Mouse (Mus musculus) limb, embryonic 14.5 days (tissue): Measurements from ENCODE around the gene 1700013G24Rik. TPM values are rescaled to one million over a fixed set of nuclear protein-coding genes. Genes with fewer than 3 reads are reported as not detected.

ENCODE experiments used
- ATAC-seq: fragments of 200-750 bp; cut with Nextera tagmentation; 2 replicates; pipeline ENCODE4 v1.8.0; 2017; ENCODE audit warnings: low read depth, moderate number of reproducible peaks, moderate TSS enrichment; ENCODE audit not compliant: low FRiP score
- DNase-seq: peaks from one replicate; pipeline ENCODE4 v3.0.0-alpha.2; 2015; ENCODE audit warnings: low spot score
- H3K27ac ChIP-seq: fragments of 300-500 bp; sonication (generic); replicated peaks from 2 replicates; pipeline ENCODE4 v1.5.1; 2014; ENCODE audit warnings: low read depth, mild to moderate bottlenecking, low read length, moderate library complexity, mixed read lengths
- H3K27me3 ChIP-seq: fragments of 300-500 bp; sonication (generic); 2 replicates; pipeline ENCODE4 v1.6.1; 2014; ENCODE audit warnings: low read length, mixed read lengths; ENCODE audit not compliant: control insufficient read depth, insufficient read depth
- H3K36me3 ChIP-seq: fragments of 300-500 bp; sonication (generic); 2 replicates; pipeline ENCODE4 v1.6.1; 2014; ENCODE audit warnings: mild to moderate bottlenecking, low read length, moderate library complexity, mixed read lengths; ENCODE audit not compliant: control insufficient read depth, insufficient read depth
- H3K4me1 ChIP-seq: fragments of 300-500 bp; sonication (generic); 2 replicates; pipeline ENCODE4 v1.6.1; 2014; ENCODE audit warnings: antibody characterized with exemption, low read length, mixed read lengths; ENCODE audit not compliant: control insufficient read depth, insufficient read depth
- H3K4me2 ChIP-seq: fragments of 300-500 bp; sonication (generic); replicated peaks from 2 replicates; pipeline ENCODE4 v1.6.1; 2014; ENCODE audit warnings: low read depth, mild to moderate bottlenecking, low read length, moderate library complexity; ENCODE audit not compliant: severe bottlenecking
- H3K4me3 ChIP-seq: fragments of 300-500 bp; sonication (generic); replicated peaks from 2 replicates; pipeline ENCODE4 v1.5.1; 2014; ENCODE audit warnings: low read length
- H3K9ac ChIP-seq: fragments of 300-500 bp; sonication (generic); 2 replicates; pipeline ENCODE4 v1.6.1; 2014; ENCODE audit warnings: mild to moderate bottlenecking, low read depth, low read length, moderate library complexity; ENCODE audit not compliant: severe bottlenecking
- H3K9me3 ChIP-seq: fragments of 300-500 bp; sonication (generic); 2 replicates; pipeline ENCODE4 v1.6.1; 2016; ENCODE audit warnings: low read length; ENCODE audit not compliant: control insufficient read depth
- POLR2A ChIP-seq: fragments of 200-500 bp; IDR thresholded peaks from 2 replicates; pipeline ENCODE4 v1.8.0; 2012; ENCODE audit warnings: inconsistent platforms, mild to moderate bottlenecking, moderate library complexity, borderline replicate concordance; ENCODE audit not compliant: insufficient read depth, insufficient read length; ENCODE audit errors: extremely low read depth
- WGBS: fragments of 180-500 bp; shearing (Covaris S2); extraction: QIAGEN DNeasy Blood & Tissue Kit; methylation state at CpG from one replicate; pipeline ENCODE4 v1.1.7; 2014; 5-methylcytosine and 5-hydroxymethylcytosine counted together
- polyA plus RNA-seq, 2 experiments: library from polyadenylated mRNA; depleted of rRNA in 1 of 2; stranded (reverse) in 1 of 2; unstranded in 1 of 2; fragments of >200 nt; fragmentation: Nextera tagmentation in 1 of 2; extraction: Ambion mirVana in 1 of 2; gene quantifications; 2 replicates each; pipeline versions ENCODE4 v1.2.1 to v1.2.3; 2012 to 2014

Gene 1700013G24Rik
- polyA plus RNA-seq, 2 experiments, result 0.23 to 0.30 TPM

- ATAC-seq, result no peak
- Histone ChIP-seq H3K9ac (peak overlapping the region; percentile 80), H3K27me3 (no peaks in the 10 kb centered on the region), H3K4me2 (peak overlapping the region; percentile 81), H3K27ac (peak overlapping the region; percentile 77), H3K4me3 (peak overlapping the region; percentile 91), H3K9me3 (no peaks in the 10 kb centered on the region), H3K36me3 (no peaks in the 10 kb centered on the region; the same call in 1 of the 2 replicates), H3K4me1 (peaks cover 45% of the 10 kb centered on the region)
- DNase-seq, result no peak
- TF ChIP-seq POLR2A, result no peak
- WGBS, result 4% methylated on average over 19 of the region's 20 CpGs
Measured at GRCm38 (mm10) chr4:137469081-137469844, 16.2 kb downstream of the 1700013G24Rik start.

- ATAC-seq, result no peak
- no peak for DNase-seq
- H3K4me3 ChIP-seq, result peak overlapping the region; percentile 91
- H3K27me3 ChIP-seq, result no peaks in the 10 kb centered on the region
- TF ChIP-seq POLR2A, result no peak
- no peaks in the 10 kb centered on the region for H3K9me3 ChIP-seq
- peak overlapping the region; percentile 80 for H3K9ac ChIP-seq
- WGBS, result 55% methylated on average over 15 of the region's 15 CpGs
- peak overlapping the region; percentile 77; the same call in 1 of the 2 replicates for H3K27ac ChIP-seq
- peaks cover 52% of the 10 kb centered on the region for H3K4me1 ChIP-seq
- H3K36me3 ChIP-seq, result no peaks in the 10 kb centered on the region; the same call in 1 of the 2 replicates
- H3K4me2 ChIP-seq, result peak overlapping the region; percentile 81
Measured at GRCm38 (mm10) chr4:137469845-137470692, 17.0 kb downstream of the 1700013G24Rik start.

GRCm38 (mm10) chr4:137470701-137471317 lies 17.7 kb downstream of the 1700013G24Rik start:
- peak overlapping the region; percentile 25 for H3K9ac ChIP-seq
- no peaks in the 10 kb centered on the region for H3K27me3 ChIP-seq
- H3K4me3 ChIP-seq, result peak overlapping the region; percentile 91
- no peak for TF ChIP-seq POLR2A
- ATAC-seq (no peak), DNase-seq (no peak)
- no peak overlapping the region for H3K27ac ChIP-seq
- peak overlapping the region; percentile 81 for H3K4me2 ChIP-seq
- 63% methylated on average over 9 of the region's 9 CpGs for WGBS
- peaks cover 60% of the 10 kb centered on the region for H3K4me1 ChIP-seq
- no peaks in the 10 kb centered on the region; the same call in 1 of the 2 replicates for H3K36me3 ChIP-seq
- no peaks in the 10 kb centered on the region for H3K9me3 ChIP-seq

GRCm38 (mm10) chr4:137471326-137471725 lies 18.2 kb downstream of the 1700013G24Rik start:
- Histone ChIP-seq H3K27ac (0 out of 2 replicates have a peak overlapping the region, but pooled peaks have one; percentile 9), H3K9ac (0 out of 2 replicates have a peak overlapping the region, but pooled peaks have one; percentile 25), H3K4me2 (peak overlapping the region; percentile 81), H3K4me3 (peak overlapping the region; percentile 91; the same call in 1 of the 2 replicates), H3K36me3 (no peaks in the 10 kb centered on the region; the same call in 1 of the 2 replicates), H3K4me1 (peaks cover 65% of the 10 kb centered on the region), H3K9me3 (no peaks in the 10 kb centered on the region), H3K27me3 (no peaks in the 10 kb centered on the region)
- no peak for TF ChIP-seq POLR2A
- 50% methylated on average over 8 of the region's 8 CpGs for WGBS
- no peak for DNase-seq
- no peak for ATAC-seq
